Mouse (Mus musculus) spleen, postnatal 10 days (tissue): ENCODE data around the gene Copz1.
"Not testable (repeated sequence)": the region's sequence is repeated elsewhere in the genome, so short reads cannot be mapped to it uniquely, and the experiment has no call there.

ENCODE experiments used
- DNase-seq, 2 experiments: peaks; one replicate each; pipeline ENCODE4 v3.0.0; 2021 to 2022; ENCODE audit warnings: low spot score in 2 of 2

Gene Copz1

GRCm38 (mm10) chr15:103272419-103273279, at the start of gene Copz1:
Gene Copz1, plus strand, starts transcription at chr15:103272714.
- peak; percentile 88 to 93 for DNase-seq

- DNase-seq, result no peak
Measured at GRCm38 (mm10) chr15:103224161-103224560, 48.4 kb upstream of the Copz1 start.

GRCm38 (mm10) chr15:103227022-103227421, 45.5 kb upstream of the Copz1 start:
- DNase-seq, result no peak

GRCm38 (mm10) chr15:103227572-103227971, 44.9 kb upstream of the Copz1 start:
- DNase-seq, result no peak

DNA sequence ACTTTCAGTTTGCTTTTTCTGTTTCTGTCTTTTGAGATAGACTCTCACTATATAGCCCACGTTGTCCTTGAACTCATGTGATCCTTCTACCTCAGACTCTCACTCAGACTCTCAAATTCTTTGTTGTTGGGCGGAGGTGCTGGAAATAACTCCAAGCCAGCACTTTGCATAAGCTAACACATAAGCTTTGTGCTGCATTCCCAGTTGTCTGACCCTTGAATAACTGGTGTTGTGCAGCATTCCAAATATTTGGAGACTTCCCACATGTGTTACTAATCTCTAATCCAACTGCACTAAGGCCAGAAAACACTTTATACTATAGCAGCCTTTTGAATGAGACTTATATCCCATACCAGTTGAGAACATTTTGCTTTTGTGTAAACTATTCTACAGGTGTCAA, 43.6 kb upstream of the Copz1 start:
- DNase-seq, result no peak

DNA sequence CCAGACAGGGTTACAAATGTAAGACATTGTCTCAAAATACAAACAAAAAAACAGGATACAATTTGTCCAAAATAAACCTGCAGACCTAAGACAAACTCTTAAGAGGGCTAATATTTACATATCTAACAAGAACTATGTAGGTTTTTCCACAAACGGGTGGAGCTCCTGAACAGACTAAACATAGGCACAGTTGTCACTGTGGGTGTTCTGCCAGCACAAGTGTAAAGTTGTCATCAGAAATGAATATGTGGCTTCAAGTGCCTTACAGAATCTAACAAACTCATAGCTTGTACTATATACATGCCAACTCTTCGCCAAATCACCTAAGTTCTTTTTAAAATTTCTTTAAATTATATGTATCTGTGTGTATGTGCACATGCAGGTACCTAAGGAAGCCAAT, 39.4 kb upstream of the Copz1 start:
- no peak for DNase-seq

GRCm38 (mm10) chr15:103237295-103237694, 35.2 kb upstream of the Copz1 start:
- no peak for DNase-seq

GRCm38 (mm10) chr15:103239130-103239684, 33.3 kb upstream of the Copz1 start:
- DNase-seq, result peak; percentile 87 to 95

DNA sequence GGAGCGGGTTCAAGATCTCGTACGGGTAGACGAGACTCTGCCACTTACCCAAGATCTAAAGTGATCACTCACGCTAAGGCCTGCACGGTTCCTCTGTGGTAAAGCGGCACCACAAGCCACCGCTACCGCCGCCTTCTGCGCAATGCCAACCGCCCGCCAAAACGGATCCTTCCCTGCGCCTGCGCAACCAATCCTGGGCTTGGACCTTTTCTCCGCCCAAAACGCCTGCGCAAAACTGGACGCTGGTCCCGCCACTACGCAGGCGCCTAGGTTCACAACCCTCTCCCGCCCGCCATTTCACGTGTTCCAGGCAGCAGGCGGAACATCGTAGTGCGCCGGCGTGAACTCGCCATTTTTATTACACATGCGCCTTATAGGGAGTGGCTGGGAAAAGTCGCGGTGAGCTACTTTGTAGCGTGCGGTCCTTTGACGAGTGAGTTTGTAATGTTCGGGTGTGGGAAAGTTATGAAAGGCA, 32.8 kb upstream of the Copz1 start, which contains the start of gene Cbx5:
Cbx5 (minus strand) TSS at position 132 of the 475 bp plus-strand sequence.
- DNase-seq, result peak; percentile 90 to 95

DNA sequence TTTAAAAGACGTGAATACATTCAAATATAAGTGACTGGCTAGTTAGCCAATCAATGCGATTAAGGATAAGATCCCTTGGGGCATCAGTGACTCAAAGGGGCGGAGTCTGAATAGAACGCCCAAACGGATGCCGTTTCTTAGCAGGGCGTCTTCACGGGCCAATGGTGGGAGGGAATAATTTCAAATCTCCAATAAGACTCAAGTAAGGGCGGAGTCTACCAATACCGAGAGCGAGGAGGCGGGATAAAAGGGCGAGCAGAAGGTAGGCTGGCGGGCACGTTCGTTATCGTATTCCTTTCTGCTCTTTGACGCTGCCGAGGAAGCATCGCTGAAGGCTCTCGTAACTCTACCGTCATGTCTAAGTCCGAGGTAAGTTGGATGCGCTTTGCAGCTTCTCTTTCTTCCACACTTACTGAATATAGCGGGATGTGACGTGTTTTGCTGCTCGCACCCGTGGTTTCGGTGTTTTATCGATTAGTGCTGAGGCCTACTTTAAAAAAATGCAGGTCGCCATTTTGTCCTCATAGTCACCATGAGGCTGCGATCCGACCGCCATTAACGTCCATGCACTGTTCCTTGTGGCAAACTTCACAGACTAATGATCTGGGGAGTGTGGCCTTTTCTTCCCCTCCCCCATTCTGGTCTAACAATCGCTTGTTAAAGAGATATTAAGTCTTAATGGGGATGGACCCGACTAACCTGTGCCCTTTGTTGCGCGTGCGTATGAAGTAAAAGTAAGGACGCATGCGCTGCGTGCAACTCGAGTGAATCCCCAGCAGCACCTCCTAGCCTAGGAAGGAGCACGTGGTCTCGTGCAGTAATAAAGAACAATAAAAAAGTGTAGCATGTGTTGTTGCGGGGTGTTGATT, 32.1 kb upstream of the Copz1 start, which contains the start of gene Hnrnpa1:
Hnrnpa1 (plus strand) TSS at position 273 of the 869 bp plus-strand sequence.
- peak in 1 of 2 experiments; percentile 93 for DNase-seq

- DNase-seq, result peak in 1 of 2 experiments; percentile 26
Measured at GRCm38 (mm10) chr15:103241071-103242018, 31.2 kb upstream of the Copz1 start.

GRCm38 (mm10) chr15:103242885-103243284, 29.6 kb upstream of the Copz1 start:
- DNase-seq, result peak in 1 of 2 experiments; percentile 36

DNA sequence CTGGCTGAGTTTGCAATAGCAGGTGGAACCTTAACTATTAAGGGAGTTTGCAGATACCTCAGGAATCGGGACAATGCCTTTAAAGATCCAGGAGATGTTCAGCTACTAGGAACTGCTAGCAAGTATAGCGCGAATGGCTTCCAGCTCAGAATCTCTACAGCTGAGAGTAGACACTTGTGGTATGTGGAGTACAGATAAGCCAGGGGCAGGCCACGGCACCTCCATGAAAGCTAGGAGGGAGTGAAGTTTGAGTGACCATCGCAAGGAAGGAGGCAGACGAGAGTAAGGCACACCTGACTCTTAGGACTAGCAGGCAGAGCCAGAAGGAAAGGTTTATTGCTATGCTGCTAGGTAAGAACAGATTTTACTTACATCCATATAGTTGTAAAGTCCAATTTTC, 26.9 kb upstream of the Copz1 start:
- DNase-seq, result peak in 1 of 2 experiments; percentile 41

GRCm38 (mm10) chr15:103247078-103247781, 25.3 kb upstream of the Copz1 start:
- DNase-seq, result no peak

GRCm38 (mm10) chr15:103247782-103248400, 24.6 kb upstream of the Copz1 start:
- DNase-seq, result no peak

GRCm38 (mm10) chr15:103248401-103249313, 23.9 kb upstream of the Copz1 start:
- DNase-seq, result peak in 1 of 2 experiments; percentile 24

DNA sequence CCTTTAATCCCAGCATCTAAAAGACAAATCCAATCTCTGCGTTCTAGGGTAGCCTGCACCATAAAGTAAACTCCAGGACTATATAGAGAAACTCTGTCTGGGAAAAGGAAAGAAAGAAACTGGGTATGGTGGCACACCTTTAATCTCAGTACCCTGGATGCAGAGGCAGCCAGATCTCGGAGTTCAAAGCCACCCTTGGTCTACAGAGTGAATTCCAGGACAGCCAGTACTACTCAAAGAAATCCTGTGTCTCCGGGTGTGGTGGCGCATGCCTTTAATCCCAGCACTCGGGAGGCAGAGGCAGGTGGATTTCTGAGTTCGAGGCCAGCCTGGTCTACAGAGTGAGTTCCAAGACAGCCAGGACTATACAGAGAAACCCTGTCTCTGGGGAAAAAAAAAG, 23.0 kb upstream of the Copz1 start:
- DNase-seq, result not testable (repeated sequence)

DNA sequence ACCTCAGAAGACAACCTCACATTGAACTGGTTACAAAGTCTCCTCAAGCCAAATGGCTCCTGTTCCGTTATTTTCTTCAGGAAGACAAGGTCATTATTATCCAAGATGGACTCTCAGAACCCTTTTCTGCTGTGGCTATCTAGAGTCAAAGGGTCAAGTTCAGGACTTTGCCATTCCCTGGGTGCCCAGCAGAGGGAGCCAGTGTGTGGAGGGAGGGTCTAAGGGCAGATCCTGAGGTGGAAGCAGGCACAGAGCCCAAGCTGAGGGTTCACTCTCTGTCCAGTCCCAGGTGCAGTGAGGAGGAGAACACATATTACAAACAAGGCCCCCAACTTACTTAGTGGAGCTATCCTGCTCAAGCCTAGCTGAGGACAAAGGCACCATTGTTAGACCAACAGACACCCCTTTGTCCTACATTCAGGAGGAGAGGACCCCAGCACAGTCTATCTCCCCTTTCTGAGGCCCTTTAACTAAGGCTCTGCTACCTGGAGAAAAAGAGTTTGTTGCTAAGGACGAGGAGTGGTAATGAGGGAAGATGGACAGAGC, 22.2 kb upstream of the Copz1 start:
- DNase-seq, result peak; percentile 90
